Mouse (Mus musculus) heart, embryonic 11.5 days (tissue): ENCODE results near the gene Cyb561d1. TPM values are rescaled to one million over a fixed set of nuclear protein-coding genes. Genes with fewer than 3 reads are reported as not detected.
A peak's percentile ranks its signal among the peaks of the same experiment; 100 is the strongest.

Experiments used
- ATAC-seq: fragments of 200-750 bp; cut with Nextera tagmentation; replicated peaks from 2 replicates; pipeline ENCODE4 v1.8.0; 2017; ENCODE audit warnings: moderate library complexity; ENCODE audit not compliant: insufficient number of reproducible peaks, low FRiP score, low TSS enrichment
- H3K27ac ChIP-seq: fragments of 300-500 bp; sonication (generic); 2 replicates; pipeline ENCODE4 v1.5.1; 2014; ENCODE audit warnings: mild to moderate bottlenecking, low read depth, low read length
- H3K27me3 ChIP-seq: fragments of 300-500 bp; sonication (generic); 2 replicates; pipeline ENCODE4 v1.6.1; 2014; ENCODE audit warnings: mild to moderate bottlenecking, low read length, mixed read lengths; ENCODE audit not compliant: control insufficient read depth, insufficient read depth
- H3K36me3 ChIP-seq: fragments of 300-500 bp; sonication (generic); 2 replicates; pipeline ENCODE4 v1.6.1; 2014; ENCODE audit warnings: mild to moderate bottlenecking, low read length, moderate library complexity, mixed read lengths; ENCODE audit not compliant: control insufficient read depth, insufficient read depth
- H3K4me1 ChIP-seq: fragments of 300-500 bp; sonication (generic); 2 replicates; pipeline ENCODE4 v1.6.1; 2014; ENCODE audit warnings: low read length; ENCODE audit not compliant: control insufficient read depth, insufficient read depth
- H3K4me2 ChIP-seq: fragments of 300-500 bp; sonication (generic); 2 replicates; pipeline ENCODE4 v1.6.1; 2014; ENCODE audit warnings: mild to moderate bottlenecking, moderate library complexity
- H3K4me3 ChIP-seq: fragments of 300-500 bp; sonication (generic); 2 replicates; pipeline ENCODE4 v1.5.1; 2014; ENCODE audit warnings: low read depth, low read length
- H3K9ac ChIP-seq: fragments of 300-500 bp; sonication (generic); 2 replicates; pipeline ENCODE4 v1.6.1; 2014; ENCODE audit warnings: mild to moderate bottlenecking, low read depth, low read length, moderate library complexity
- H3K9me3 ChIP-seq: fragments of 300-500 bp; sonication (generic); replicated peaks from 2 replicates; pipeline ENCODE4 v1.6.1; 2016; ENCODE audit warnings: low read length; ENCODE audit not compliant: control insufficient read depth
- WGBS: fragments of 180-500 bp; shearing (Covaris S2); extraction: QIAGEN DNeasy Blood & Tissue Kit; methylation state at CpG from one replicate; pipeline ENCODE4 v1.1.7; 2014; ENCODE audit not compliant: insufficient replicate concordance; 5-methylcytosine and 5-hydroxymethylcytosine counted together
- polyA plus RNA-seq: library from polyadenylated mRNA; unstranded; fragments of >200 nt; fragmentation: Nextera tagmentation; extraction: Ambion mirVana; gene quantifications from 2 replicates; pipeline ENCODE4 v1.2.1, GENCODE M21; 2014

Gene Cyb561d1
- polyA plus RNA-seq, 1 experiment from 2014 or later: 2.0 TPM

GRCm38 (mm10) chr3:108197066-108197497 is 3.9 kb downstream of the Cyb561d1 start:
- H3K4me2 ChIP-seq: peak overlapping the region; percentile 49

GRCm38 (mm10) chr3:108195941-108196590 is 4.9 kb downstream of the Cyb561d1 start:
- Histone ChIP-seq H3K36me3 (peaks cover 6% of the 10 kb centered on the region; the same call in 1 of the 2 replicates), H3K9ac (no peak overlapping the region), H3K4me1 (peaks cover 15% of the 10 kb centered on the region), H3K4me2 (no peak overlapping the region), H3K4me3 (no peak overlapping the region), H3K9me3 (no peaks in the 10 kb centered on the region), H3K27me3 (no peaks in the 10 kb centered on the region), H3K27ac (no peak overlapping the region)
- 57% methylated on average over 7 of the region's 7 CpGs for WGBS
- no peak for ATAC-seq

More at GRCm38 (mm10) chr3:108197066-108197497, 3.9 kb downstream of the Cyb561d1 start:
- Histone ChIP-seq H3K4me1 (peaks cover 19% of the 10 kb centered on the region), H3K9me3 (no peaks in the 10 kb centered on the region), H3K36me3 (peaks cover 6% of the 10 kb centered on the region; the same call in 1 of the 2 replicates), H3K4me3 (peak overlapping the region; percentile 12; the same call in 1 of the 2 replicates), H3K27me3 (no peaks in the 10 kb centered on the region), H3K9ac (no peak overlapping the region; the same call in 1 of the 2 replicates), H3K27ac (no peak overlapping the region)
- WGBS: 19% methylated on average over 14 of the region's 14 CpGs
- no peak for ATAC-seq

GRCm38 (mm10) chr3:108195287-108195686 is 5.7 kb downstream of the Cyb561d1 start:
- H3K36me3 ChIP-seq: peaks cover 6% of the 10 kb centered on the region; the same call in 1 of the 2 replicates
- H3K4me3 ChIP-seq: no peak overlapping the region
- 78% methylated on average over 4 of the region's 4 CpGs for WGBS
- no peak for ATAC-seq
- H3K4me1 ChIP-seq: peaks cover 14% of the 10 kb centered on the region
- no peak overlapping the region for H3K4me2 ChIP-seq
- no peak overlapping the region for H3K9ac ChIP-seq
- no peaks in the 10 kb centered on the region for H3K9me3 ChIP-seq
- H3K27ac ChIP-seq: no peak overlapping the region
- no peaks in the 10 kb centered on the region for H3K27me3 ChIP-seq

GRCm38 (mm10) chr3:108193686-108194085 is 7.3 kb downstream of the Cyb561d1 start:
- H3K27ac ChIP-seq: no peak overlapping the region
- no peaks in the 10 kb centered on the region for H3K9me3 ChIP-seq
- 46% methylated on average over 4 of the region's 4 CpGs for WGBS
- ATAC-seq: no peak
- no peaks in the 10 kb centered on the region for H3K27me3 ChIP-seq
- H3K9ac ChIP-seq: no peak overlapping the region
- peaks cover 19% of the 10 kb centered on the region for H3K4me1 ChIP-seq
- no peak overlapping the region for H3K4me3 ChIP-seq
- H3K36me3 ChIP-seq: peaks cover 2% of the 10 kb centered on the region; the same call in 1 of the 2 replicates
- H3K4me2 ChIP-seq: no peak overlapping the region

GRCm38 (mm10) chr3:108189897-108190296 is 11.1 kb downstream of the Cyb561d1 start:
- Histone ChIP-seq H3K9me3 (no peaks in the 10 kb centered on the region), H3K4me1 (peaks cover 11% of the 10 kb centered on the region), H3K4me2 (no peak overlapping the region), H3K27ac (no peak overlapping the region), H3K9ac (no peak overlapping the region), H3K36me3 (no peaks in the 10 kb centered on the region), H3K4me3 (no peak overlapping the region), H3K27me3 (peaks cover 21% of the 10 kb centered on the region)
- no peak for ATAC-seq
- 42% methylated on average over 5 of the region's 5 CpGs for WGBS

GRCm38 (mm10) chr3:108188716-108189490 is 12.1 kb downstream of the Cyb561d1 start:
- H3K4me1 ChIP-seq: peaks cover 10% of the 10 kb centered on the region
- no peak overlapping the region for H3K27ac ChIP-seq
- no peak overlapping the region for H3K4me3 ChIP-seq
- peaks cover 21% of the 10 kb centered on the region for H3K27me3 ChIP-seq
- no peaks in the 10 kb centered on the region for H3K36me3 ChIP-seq
- 60% methylated on average over 9 of the region's 9 CpGs for WGBS
- H3K4me2 ChIP-seq: no peak overlapping the region
- no peak overlapping the region for H3K9ac ChIP-seq
- no peak for ATAC-seq
- no peaks in the 10 kb centered on the region for H3K9me3 ChIP-seq

- Histone ChIP-seq H3K4me2 (peak overlapping the region; percentile 88), H3K9me3 (no peaks in the 10 kb centered on the region), H3K9ac (no peak overlapping the region), H3K4me1 (peaks cover 7% of the 10 kb centered on the region; the same call in 1 of the 2 replicates), H3K27me3 (peaks cover 21% of the 10 kb centered on the region), H3K4me3 (peak overlapping the region; percentile 74; the same call in 1 of the 2 replicates), H3K36me3 (no peaks in the 10 kb centered on the region), H3K27ac (no peak overlapping the region)
- 54% methylated on average over 20 of the region's 20 CpGs for WGBS
- ATAC-seq: no peak
These were observed 13.8 kb downstream of the Cyb561d1 start for GRCm38 (mm10) chr3:108187111-108187795.
